Mouse (Mus musculus) liver, embryonic 14.5 days (tissue): ENCODE results near the gene Wdr24.

Experiments
- CTCF ChIP-seq: IDR thresholded peaks from 2 replicates; pipeline ENCODE4 v1.5.1; 2016; ENCODE audit warnings: antibody characterized with exemption, low read depth, control low read depth
- EP300 ChIP-seq: IDR thresholded peaks from 2 replicates; pipeline ENCODE4 v1.6.1; 2016; ENCODE audit warnings: antibody characterized with exemption, low read depth

DNA sequence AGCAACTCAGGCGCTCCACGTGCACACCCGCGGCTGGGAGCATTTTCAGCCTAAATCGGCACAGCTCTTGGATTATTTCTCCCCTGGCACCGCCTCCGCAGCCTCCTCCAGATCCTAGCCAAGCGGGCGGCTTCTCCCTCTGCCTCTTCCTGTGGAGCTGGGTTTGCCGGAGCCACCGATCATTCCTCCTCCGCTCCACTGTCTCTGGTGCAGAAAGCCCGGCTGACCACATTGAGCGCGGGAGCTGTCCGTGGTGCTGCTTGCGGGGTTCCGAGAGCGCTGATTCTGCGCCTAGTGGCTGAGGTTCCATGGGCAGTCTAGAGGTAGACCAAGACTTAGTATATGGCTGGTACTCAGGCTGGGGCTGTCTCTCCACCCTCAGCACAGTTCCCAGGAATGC is 10.0 kb upstream of the Wdr24 start:
- no peak for TF ChIP-seq EP300
- TF ChIP-seq CTCF, result peak; percentile 74
